Mouse (Mus musculus): ENCODE measurements at regions not wholly inside any gene's neighbourhood (a gene's known extent, or its start where the extent isn't known, plus 50 kb on each side); places are given as distances from the start of the nearest gene placed in this dataset.
"Not testable (repeated sequence)": the region's sequence is repeated elsewhere in the genome, so short reads cannot be mapped to it uniquely, and the experiment has no call there.

DNA sequence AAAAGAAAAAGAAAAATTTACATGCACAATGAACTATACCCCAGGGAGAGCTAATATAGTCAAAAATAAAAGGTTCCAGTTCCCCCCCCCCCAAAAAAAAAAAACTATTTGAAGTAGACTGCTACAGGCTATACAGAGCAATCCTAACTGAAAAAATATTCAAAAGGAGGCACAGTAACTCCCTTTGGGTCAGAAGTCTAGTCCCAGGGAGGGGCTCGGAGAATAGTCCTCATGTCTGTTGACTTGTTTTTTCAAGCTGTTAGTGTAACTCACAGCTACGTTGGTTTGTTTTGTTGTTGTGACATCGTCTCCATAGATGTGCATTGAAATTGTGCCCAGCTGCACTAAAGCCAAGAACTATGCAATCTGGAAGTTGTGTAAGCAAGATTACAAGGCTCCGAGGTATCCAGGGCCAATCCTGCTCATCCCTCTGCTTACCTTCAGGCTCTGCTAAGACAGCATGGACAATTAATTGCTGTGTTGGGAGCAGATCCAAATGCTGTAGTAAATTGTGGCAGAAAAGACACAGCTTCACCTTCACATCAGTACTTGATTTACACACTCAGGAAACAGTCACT lies 137.2 kb upstream of the Pnpt1 start:
- DNase-seq, result no peak

DNA sequence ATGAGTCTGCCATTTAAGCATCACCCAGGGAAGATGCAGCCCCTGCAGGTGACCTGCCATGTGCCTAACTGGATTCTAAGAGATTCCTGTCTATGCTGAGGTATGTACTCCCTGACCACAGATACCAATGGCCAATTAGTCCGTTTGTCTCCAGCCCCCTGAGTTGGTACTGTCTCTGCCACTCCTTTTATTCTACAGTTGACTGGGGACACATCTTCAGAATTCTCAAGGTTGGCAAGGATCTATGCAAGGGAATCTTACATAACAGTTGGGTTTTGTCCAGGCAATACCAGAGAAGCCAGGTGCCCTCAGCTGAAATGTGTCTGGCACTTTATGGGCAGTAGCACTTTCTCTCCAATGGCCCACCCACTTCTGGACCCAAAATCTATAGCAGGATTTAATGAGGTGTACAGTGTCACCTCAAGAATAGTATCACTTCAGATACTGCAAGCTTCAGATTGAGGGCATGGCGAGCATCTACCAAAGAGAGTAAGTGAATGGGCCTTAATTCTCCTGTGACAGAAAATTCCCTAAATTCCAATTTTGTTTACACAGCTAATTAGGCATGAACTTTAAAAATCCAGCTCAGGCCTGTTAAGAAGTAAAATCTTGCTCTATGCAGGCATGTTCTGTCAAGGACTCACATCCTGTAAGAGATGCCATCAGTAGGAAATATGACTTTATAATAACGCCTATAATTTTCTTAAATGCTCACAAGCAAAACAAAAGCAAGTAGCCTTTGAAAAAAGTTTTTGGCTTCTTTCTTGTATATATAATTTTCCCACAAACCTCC lies 132.0 kb upstream of the Pnpt1 start:
- no peak for DNase-seq

DNA sequence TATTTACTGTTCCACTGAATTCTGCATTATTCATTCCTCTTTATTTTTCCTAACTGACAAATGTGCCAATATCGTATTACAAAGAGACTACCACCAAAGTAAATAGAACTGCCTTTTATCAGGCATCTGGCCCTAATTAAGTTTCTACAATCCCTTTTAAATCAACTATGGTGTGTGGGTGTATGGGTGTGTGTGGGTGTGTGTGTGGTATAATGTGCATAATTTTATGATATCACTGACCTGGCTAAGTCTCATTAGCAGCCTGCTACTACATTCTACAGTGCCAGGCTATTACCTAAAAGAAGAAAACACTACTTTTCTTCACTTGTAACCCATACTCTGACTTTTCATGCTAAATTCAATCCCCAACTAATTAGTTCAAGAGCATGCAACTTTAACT lies 131.3 kb upstream of the Pnpt1 start:
- no peak for DNase-seq

DNA sequence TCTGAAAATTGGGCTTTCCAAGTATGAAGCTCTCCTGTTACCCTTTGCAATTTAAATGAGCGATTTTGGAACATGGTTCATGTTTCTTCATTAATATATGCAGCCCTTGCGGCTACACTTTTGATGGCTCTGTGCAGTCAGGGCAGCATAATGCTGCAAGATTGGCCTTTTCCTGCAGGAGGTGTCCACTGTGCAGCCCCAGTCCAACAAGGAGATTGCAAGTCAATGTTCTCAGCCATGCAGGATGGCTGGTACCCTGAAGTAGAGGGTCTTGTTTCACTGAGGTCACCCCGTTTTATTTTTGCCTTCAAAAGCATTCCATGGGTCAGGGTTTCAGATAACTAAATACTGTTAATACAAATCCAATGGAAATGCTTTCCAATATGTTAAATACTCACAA lies 130.9 kb upstream of the Pnpt1 start:
- no peak for DNase-seq

DNA sequence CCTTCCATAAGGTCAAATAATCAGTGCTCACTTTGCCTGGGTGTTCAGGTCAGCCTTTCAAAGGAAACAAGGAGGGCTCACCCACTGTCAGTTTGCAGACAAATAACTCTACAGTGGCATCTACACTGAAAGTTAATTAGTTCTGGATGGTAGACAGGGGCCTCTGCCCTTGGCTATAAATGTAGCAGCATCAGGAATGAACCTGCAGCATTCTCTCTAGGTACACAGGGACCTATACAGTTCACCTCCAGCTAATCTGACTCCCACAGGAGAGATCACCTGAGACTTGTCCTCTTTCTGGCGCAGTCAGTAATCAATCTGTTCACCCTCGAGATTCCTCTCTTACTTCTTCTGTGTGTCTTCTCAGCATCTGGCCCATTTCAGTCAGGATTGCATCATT lies 130.3 kb upstream of the Pnpt1 start:
- DNase-seq, result no peak

DNA sequence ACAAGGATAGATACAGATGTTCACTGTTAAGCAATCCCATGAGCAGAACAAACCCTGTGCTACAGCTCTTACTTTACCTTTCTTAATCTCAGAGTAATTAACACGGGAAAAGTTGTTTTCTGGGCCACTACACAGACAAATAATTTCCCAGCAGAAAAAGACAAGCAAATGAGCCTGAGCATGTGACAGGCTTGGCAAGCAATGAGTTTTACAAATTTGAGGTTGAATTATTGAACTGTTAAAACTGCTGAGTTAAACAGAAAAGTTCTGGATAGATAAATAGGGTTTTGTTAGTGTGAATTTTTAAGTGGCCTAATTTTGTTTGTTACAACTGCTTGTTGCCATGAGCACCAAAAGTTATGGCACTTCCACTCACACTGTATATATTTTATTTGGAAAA lies 113.1 kb upstream of the Pnpt1 start:
- DNase-seq, result peak; percentile 1

DNA sequence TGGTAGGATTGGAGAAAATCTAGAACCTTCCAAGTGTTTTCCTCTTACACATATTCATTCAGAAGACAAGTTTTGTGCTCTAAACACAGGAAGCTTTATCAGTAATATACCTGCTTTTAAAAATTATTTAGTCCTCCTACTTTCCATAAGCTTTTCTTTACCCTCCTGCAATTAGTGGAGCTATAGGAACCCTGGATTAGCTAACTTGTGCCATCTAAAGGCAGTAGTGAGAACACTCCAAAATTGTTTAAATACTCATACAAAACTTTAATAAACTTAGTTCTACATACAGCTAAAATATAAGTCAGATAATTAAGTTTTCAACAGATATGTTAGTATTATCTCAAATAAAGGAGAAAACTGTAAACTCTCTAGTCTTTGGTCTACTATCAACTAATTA lies 89.7 kb upstream of the Pnpt1 start:
- no peak for DNase-seq

DNA sequence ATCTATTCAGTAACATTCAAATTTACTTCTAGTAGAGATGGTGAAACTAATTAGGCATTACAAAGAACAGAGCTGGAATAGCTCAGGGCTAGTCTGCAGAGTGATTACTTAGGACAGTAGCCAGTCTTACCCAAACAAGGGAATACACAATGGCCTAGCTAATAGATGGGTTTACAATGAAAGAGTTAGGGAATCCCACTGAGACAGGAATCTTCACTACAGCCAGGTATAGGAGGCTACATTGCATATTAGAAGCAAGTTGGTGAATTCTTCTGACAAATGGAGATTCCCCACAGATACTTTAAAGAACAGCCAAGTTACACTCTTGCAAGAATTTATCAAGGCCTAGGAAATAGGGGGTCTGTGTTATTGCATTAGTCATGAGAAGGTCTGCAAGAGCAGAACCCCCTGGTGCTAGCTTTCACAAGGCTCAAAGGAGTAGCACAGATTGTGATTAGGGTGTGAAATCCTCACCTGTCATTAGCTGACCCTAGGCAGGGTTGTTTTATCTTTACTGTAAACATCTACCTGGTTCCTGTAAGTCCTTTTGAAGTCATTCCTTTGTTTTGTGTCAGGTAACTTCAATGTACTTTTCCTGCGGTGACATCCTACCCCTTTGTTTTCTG lies 82.4 kb upstream of the Pnpt1 start:
- DNase-seq, result not testable (repeated sequence)

DNA sequence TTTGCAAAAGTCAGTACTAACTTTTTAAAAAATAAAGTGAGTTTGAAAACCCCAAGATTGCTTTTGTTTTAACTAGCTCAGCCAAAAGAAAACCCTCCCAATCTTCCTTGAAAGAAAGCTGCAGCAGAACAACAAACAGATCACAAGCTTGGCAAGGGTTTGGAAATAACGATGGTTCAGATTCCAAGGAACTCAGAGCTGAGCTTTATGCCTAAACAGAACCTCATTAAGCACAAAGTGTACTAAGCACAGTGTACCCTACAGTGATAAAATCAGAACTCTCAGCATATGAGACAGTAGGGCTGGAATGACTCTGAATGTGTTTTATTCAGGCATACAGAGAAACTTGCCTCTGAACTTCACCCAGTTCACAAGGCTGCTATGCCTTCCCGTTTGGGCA lies 77.9 kb upstream of the Pnpt1 start:
- DNase-seq, result no peak

DNA sequence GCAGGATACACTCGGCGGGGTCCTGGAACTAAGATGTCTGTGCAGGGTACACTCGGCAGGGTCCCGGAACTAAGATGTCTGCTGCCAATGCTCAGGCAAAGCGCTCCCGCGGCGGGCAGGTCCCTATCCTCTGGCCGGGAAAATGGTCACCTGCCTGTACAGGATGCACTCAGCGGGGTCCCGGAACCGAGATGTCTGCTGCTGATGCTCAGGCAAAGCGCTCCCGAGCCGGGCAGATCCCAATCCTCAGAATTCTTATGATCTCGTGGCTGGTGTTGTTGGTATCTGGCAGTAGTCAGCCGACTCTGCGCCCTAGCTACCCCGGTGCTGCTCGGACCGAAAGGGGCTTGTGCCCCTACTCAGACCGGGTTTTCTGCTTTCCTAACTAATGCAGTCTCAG lies 61.0 kb upstream of the Pnpt1 start:
- DNase-seq, result not testable (repeated sequence)

DNA sequence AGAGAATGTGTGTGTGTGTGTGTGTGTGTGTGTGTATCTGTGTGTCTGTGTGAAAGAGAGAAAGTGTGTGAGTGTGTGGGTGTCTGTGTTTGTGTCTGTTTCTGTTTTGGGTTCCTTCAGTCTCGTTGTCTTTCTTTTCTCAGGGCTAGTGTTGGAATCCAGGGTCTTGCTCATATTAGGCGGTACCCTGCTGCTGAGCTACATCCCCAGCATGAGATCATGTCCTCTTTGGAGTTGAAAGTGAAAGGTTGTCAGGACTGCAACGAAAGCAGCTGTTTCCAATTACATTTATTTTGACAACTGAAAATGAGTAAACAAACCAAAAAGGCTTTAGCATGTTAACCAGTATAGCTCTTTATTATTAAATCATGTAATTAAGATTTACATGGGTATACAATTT lies 58.3 kb upstream of the Pnpt1 start:
- no peak for DNase-seq

All from cerebellum, adult 9-10 months (tissue).